Mouse (Mus musculus) ovary, postnatal 36 days (tissue): ENCODE results near the gene Raly.
A peak's percentile ranks its signal among the peaks of the same experiment; 100 is the strongest.

ENCODE experiments used
- DNase-seq: peaks from one replicate; pipeline ENCODE4 v3.0.0; 2022; ENCODE audit warnings: low spot score, mixed read lengths

The Raly gene

GRCm38 (mm10) chr2:154782856-154783650 lies 7.8 kb upstream of the Raly start:
- DNase-seq: no peak

GRCm38 (mm10) chr2:154785284-154785683 lies 5.6 kb upstream of the Raly start:
- DNase-seq: no peak

- DNase-seq: no peak
Observed at GRCm38 (mm10) chr2:154786187-154786586, 4.7 kb upstream of the Raly start.

- no peak for DNase-seq
Observed at GRCm38 (mm10) chr2:154786776-154787175, 4.1 kb upstream of the Raly start.

- no peak for DNase-seq
Observed at GRCm38 (mm10) chr2:154789381-154789780, 1.5 kb upstream of the Raly start.

GRCm38 (mm10) chr2:154789977-154790655 lies 780 bp upstream of the Raly start:
- no peak for DNase-seq

GRCm38 (mm10) chr2:154791661-154792642 lies 1.1 kb downstream of the Raly start:
- peak; percentile 84 for DNase-seq

- DNase-seq: no peak
Observed at GRCm38 (mm10) chr2:154803372-154803771, 12.5 kb downstream of the Raly start.

GRCm38 (mm10) chr2:154803845-154804244 lies 12.9 kb downstream of the Raly start:
- DNase-seq: no peak

- no peak for DNase-seq
Observed at GRCm38 (mm10) chr2:154807689-154808088, 16.8 kb downstream of the Raly start.

- DNase-seq: no peak
Observed at GRCm38 (mm10) chr2:154809107-154809762, 18.3 kb downstream of the Raly start.

- no peak for DNase-seq
Observed at GRCm38 (mm10) chr2:154810821-154811220, 19.9 kb downstream of the Raly start.

- DNase-seq: no peak
Observed at GRCm38 (mm10) chr2:154813426-154813825, 22.5 kb downstream of the Raly start.

- DNase-seq: no peak
Observed at GRCm38 (mm10) chr2:154817089-154817488, 26.2 kb downstream of the Raly start.

- peak; percentile 45 for DNase-seq
Observed at GRCm38 (mm10) chr2:154817788-154818187, 26.9 kb downstream of the Raly start.

GRCm38 (mm10) chr2:154818599-154818998 lies 27.7 kb downstream of the Raly start:
- DNase-seq: no peak

GRCm38 (mm10) chr2:154820346-154820745 lies 29.4 kb downstream of the Raly start:
- DNase-seq: no peak

- DNase-seq: no peak
Observed at GRCm38 (mm10) chr2:154826054-154826538, 35.2 kb downstream of the Raly start.

GRCm38 (mm10) chr2:154827521-154827920 lies 36.6 kb downstream of the Raly start:
- DNase-seq: no peak

GRCm38 (mm10) chr2:154832471-154832870 lies 41.6 kb downstream of the Raly start:
- no peak for DNase-seq

GRCm38 (mm10) chr2:154834149-154834865 lies 43.4 kb downstream of the Raly start:
- DNase-seq: no peak
